Mouse (Mus musculus) CH12.LX (cell line): ENCODE measurements around the gene Nr1h4.

Experiments
- CTCF ChIP-seq, 2 experiments: IDR thresholded peaks in 1 of 2; conservative IDR thresholded peaks in 1 of 2; 2 replicates each; pipeline ENCODE4 v1.5.1; 2011 to 2012; ENCODE audit warnings: low read depth in 2 of 2, low read length in 2 of 2, improper control_type of control experiment in 1 of 2, inconsistent platforms in 1 of 2, mild to moderate bottlenecking in 1 of 2, moderate library complexity in 1 of 2
- POLR2A ChIP-seq: IDR thresholded peaks from 2 replicates; pipeline ENCODE4 v1.6.1; 2011; ENCODE audit warnings: low read depth, mild to moderate bottlenecking, improper control_type of control experiment, low read length
- POLR2AphosphoS2 ChIP-seq: IDR thresholded peaks from 2 replicates; pipeline ENCODE4 v1.6.1; 2011; ENCODE audit warnings: low read depth, low read length, improper control_type of control experiment
- ZC3H11A ChIP-seq: IDR thresholded peaks from 2 replicates; pipeline ENCODE4 v1.6.1; 2012; ENCODE audit warnings: low read depth, mild to moderate bottlenecking, inconsistent platforms, low read length, improper control_type of control experiment

DNA sequence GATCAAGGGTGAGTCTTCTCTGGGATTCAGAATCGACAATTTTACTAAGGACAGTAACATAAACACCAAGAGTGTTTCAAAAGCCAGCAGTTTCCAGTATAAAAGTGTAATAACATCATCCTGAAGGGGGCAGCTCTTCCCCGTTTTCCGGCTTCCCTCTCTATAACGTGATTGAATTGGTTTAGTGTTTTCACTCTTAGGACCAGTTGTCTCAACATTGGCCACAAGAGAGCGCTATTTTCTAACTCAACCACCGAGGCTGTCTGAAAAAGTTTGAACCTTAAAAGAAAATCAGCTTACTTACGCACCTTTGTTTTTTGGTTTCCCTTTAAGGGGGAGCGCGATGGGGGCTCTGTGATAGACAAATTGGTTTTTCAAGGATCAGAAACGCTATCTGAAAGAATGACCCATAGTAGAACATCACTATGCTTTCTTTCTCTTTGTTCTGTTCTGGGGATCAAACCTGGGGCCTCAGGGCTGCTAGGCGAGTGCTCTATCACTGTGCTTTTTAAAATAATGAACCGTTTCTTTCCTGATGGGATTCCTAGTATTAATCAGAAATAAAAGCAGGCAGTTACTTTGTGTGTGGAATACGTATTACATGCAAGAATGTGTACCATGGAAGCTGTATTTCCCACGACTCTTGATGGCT lies 71.4 kb downstream of the Nr1h4 start:
- TF ChIP-seq ZC3H11A, result peak; percentile 75
- no peak for TF ChIP-seq POLR2AphosphoS2
- TF ChIP-seq CTCF (conservative IDR thresholded peaks at IDR 0.05 in 1 of 2, IDR thresholded peaks at IDR 0.05 in 1 of 2; ENCODE audit: low read depth in 2 of 2, low read length in 2 of 2), result peak; percentile 67 to 99
- TF ChIP-seq POLR2A, result no peak
